Mouse (Mus musculus) liver, postnatal 0 days (tissue): ENCODE results near the gene Wnt7a. TPM values are rescaled to one million over a fixed set of nuclear protein-coding genes. Genes with fewer than 3 reads are reported as not detected.

Experiments used
- ATAC-seq: fragments of 200-750 bp; cut with Nextera tagmentation; 2 replicates; pipeline ENCODE4 v1.8.0; 2017; ENCODE audit warnings: mild to moderate bottlenecking, moderate library complexity
- DNase-seq: peaks from one replicate; pipeline ENCODE4 v3.0.0-alpha.2; 2016
- H3K27ac ChIP-seq: fragments of 300-500 bp; sonication (generic); 2 replicates; pipeline ENCODE4 v1.5.1; 2014; ENCODE audit warnings: antibody characterized with exemption, moderate library complexity, mild to moderate bottlenecking, low read depth
- H3K27me3 ChIP-seq: fragments of 300-500 bp; sonication (generic); 2 replicates; pipeline ENCODE4 v1.6.1; 2014; ENCODE audit warnings: low read length, control low read depth, mixed read lengths; ENCODE audit not compliant: insufficient read depth
- H3K36me3 ChIP-seq: fragments of 300-500 bp; sonication (generic); replicated peaks from 2 replicates; pipeline ENCODE4 v1.6.1; 2014; ENCODE audit warnings: mild to moderate bottlenecking, control low read depth, low read length, moderate library complexity, mixed read lengths; ENCODE audit not compliant: insufficient read depth
- H3K4me1 ChIP-seq: fragments of 300-500 bp; sonication (generic); 2 replicates; pipeline ENCODE4 v1.6.1; 2014; ENCODE audit warnings: antibody characterized with exemption, mild to moderate bottlenecking, control low read depth; ENCODE audit not compliant: insufficient read depth
- H3K4me2 ChIP-seq: fragments of 300-500 bp; sonication (generic); 2 replicates; pipeline ENCODE4 v1.6.1; 2014; ENCODE audit warnings: low read depth, mild to moderate bottlenecking, low read length, moderate library complexity, mixed read lengths
- H3K4me3 ChIP-seq: fragments of 300-500 bp; sonication (generic); 2 replicates; pipeline ENCODE4 v1.5.1; 2014; ENCODE audit warnings: low read depth, low read length
- H3K9ac ChIP-seq: fragments of 300-500 bp; sonication (generic); replicated peaks from 2 replicates; pipeline ENCODE4 v1.6.1; 2014; ENCODE audit warnings: mild to moderate bottlenecking, moderate library complexity
- H3K9me3 ChIP-seq: fragments of 300-500 bp; sonication (generic); 2 replicates; pipeline ENCODE4 v1.6.1; 2016; ENCODE audit warnings: mild to moderate bottlenecking, control low read depth, low read length, mixed read lengths
- CTCF ChIP-seq: sonication (generic); IDR thresholded peaks from 2 replicates; pipeline ENCODE4 v1.5.1; 2016; ENCODE audit warnings: antibody characterized with exemption, low read depth
- EP300 ChIP-seq: IDR thresholded peaks from 2 replicates; pipeline ENCODE4 v1.6.1; 2016; ENCODE audit warnings: antibody characterized with exemption, low read depth, mild to moderate bottlenecking
- WGBS: fragments of 180-500 bp; shearing (Covaris S2); extraction: QIAGEN DNeasy Blood & Tissue Kit; methylation state at CpG from one replicate; pipeline ENCODE4 v1.1.7; 2014; ENCODE audit not compliant: insufficient replicate concordance; 5-methylcytosine and 5-hydroxymethylcytosine counted together
- polyA plus RNA-seq: library from polyadenylated mRNA; unstranded; fragments of >200 nt; fragmentation: Nextera tagmentation; extraction: Ambion mirVana; gene quantifications from 2 replicates; pipeline ENCODE4 v1.2.1, GENCODE M21; 2015

Gene Wnt7a
- polyA plus RNA-seq, 1 experiment from 2014 or later = 0.04 TPM

GRCm38 (mm10) chr6:91357238-91357876 lies 53.8 kb downstream of the Wnt7a start:
- no peak for TF ChIP-seq EP300
- TF ChIP-seq CTCF = no peak
- no peak for DNase-seq
- ATAC-seq = no peak
- H3K4me1 ChIP-seq = no peaks in the 10 kb centered on the region
- H3K4me2 ChIP-seq = no peak overlapping the region
- WGBS = 34% methylated on average over 13 of the region's 13 CpGs
- H3K36me3 ChIP-seq = no peaks in the 10 kb centered on the region
- no peak overlapping the region for H3K9ac ChIP-seq
- no peaks in the 10 kb centered on the region for H3K9me3 ChIP-seq
- no peak overlapping the region for H3K4me3 ChIP-seq
- H3K27ac ChIP-seq = no peak overlapping the region
- no peaks in the 10 kb centered on the region for H3K27me3 ChIP-seq

GRCm38 (mm10) chr6:91349620-91350019 lies 61.5 kb downstream of the Wnt7a start:
- Histone ChIP-seq H3K27me3 (no peaks in the 10 kb centered on the region), H3K36me3 (no peaks in the 10 kb centered on the region), H3K27ac (no peak overlapping the region), H3K4me1 (no peaks in the 10 kb centered on the region), H3K4me3 (no peak overlapping the region), H3K9ac (no peak overlapping the region), H3K4me2 (no peak overlapping the region), H3K9me3 (no peaks in the 10 kb centered on the region)
- 52% methylated on average over 9 of the region's 9 CpGs for WGBS
- ATAC-seq (no peak), DNase-seq (no peak)
- TF ChIP-seq CTCF (no peak), EP300 (no peak)

GRCm38 (mm10) chr6:91347721-91348120 lies 63.4 kb downstream of the Wnt7a start:
- ATAC-seq (no peak), DNase-seq (no peak)
- no peak overlapping the region for H3K9ac ChIP-seq
- no peaks in the 10 kb centered on the region for H3K9me3 ChIP-seq
- H3K27ac ChIP-seq = no peak overlapping the region
- 24% methylated on average over 7 of the region's 7 CpGs for WGBS
- H3K4me2 ChIP-seq = no peak overlapping the region
- TF ChIP-seq EP300 = no peak
- H3K27me3 ChIP-seq = no peaks in the 10 kb centered on the region
- H3K36me3 ChIP-seq = no peaks in the 10 kb centered on the region
- no peak overlapping the region for H3K4me3 ChIP-seq
- H3K4me1 ChIP-seq = no peaks in the 10 kb centered on the region

- 52% methylated on average over 3 of the region's 3 CpGs for whole genome bisulfite sequencing
- H3K4me1 ChIP-seq = no peaks in the 10 kb centered on the region
- DNase-seq (no peak), ATAC-seq (no peak)
- H3K9ac ChIP-seq = no peak overlapping the region
- H3K4me3 ChIP-seq = no peak overlapping the region
- H3K4me2 ChIP-seq = no peak overlapping the region
- H3K27me3 ChIP-seq = no peaks in the 10 kb centered on the region
- H3K9me3 ChIP-seq = no peaks in the 10 kb centered on the region
- TF ChIP-seq CTCF = no peak
- H3K36me3 ChIP-seq = no peaks in the 10 kb centered on the region
- H3K27ac ChIP-seq = no peak overlapping the region
These were observed 64.3 kb downstream of the Wnt7a start for GRCm38 (mm10) chr6:91346906-91347156.

- H3K27ac ChIP-seq = no peak overlapping the region
- no peaks in the 10 kb centered on the region for H3K9me3 ChIP-seq
- no peaks in the 10 kb centered on the region for H3K27me3 ChIP-seq
- H3K4me3 ChIP-seq = no peak overlapping the region
- H3K9ac ChIP-seq = no peak overlapping the region
- no peak overlapping the region for H3K4me2 ChIP-seq
- no peaks in the 10 kb centered on the region for H3K4me1 ChIP-seq
- 49% methylated on average over 10 of the region's 10 CpGs for WGBS
- H3K36me3 ChIP-seq = no peaks in the 10 kb centered on the region
- DNase-seq (no peak), ATAC-seq (no peak)
- TF ChIP-seq EP300 = no peak
- TF ChIP-seq CTCF = no peak
These were observed 64.9 kb downstream of the Wnt7a start for GRCm38 (mm10) chr6:91346071-91346905.

- Histone ChIP-seq H3K9me3 (no peaks in the 10 kb centered on the region), H3K27me3 (no peaks in the 10 kb centered on the region), H3K4me2 (no peak overlapping the region), H3K36me3 (no peaks in the 10 kb centered on the region), H3K4me3 (no peak overlapping the region), H3K27ac (no peak overlapping the region), H3K9ac (no peak overlapping the region), H3K4me1 (no peaks in the 10 kb centered on the region)
- DNase-seq (no peak), ATAC-seq (no peak)
- WGBS = 67% methylated on average over 5 of the region's 5 CpGs
- TF ChIP-seq EP300 (no peak), CTCF (no peak)
These were observed 66.1 kb downstream of the Wnt7a start for GRCm38 (mm10) chr6:91345091-91345490.
